Mouse (Mus musculus): ENCODE measurements at regions not wholly inside any gene's neighbourhood (a gene's known extent, or its start where the extent isn't known, plus 50 kb on each side); places are given as distances from the start of the nearest gene placed in this dataset.

DNA sequence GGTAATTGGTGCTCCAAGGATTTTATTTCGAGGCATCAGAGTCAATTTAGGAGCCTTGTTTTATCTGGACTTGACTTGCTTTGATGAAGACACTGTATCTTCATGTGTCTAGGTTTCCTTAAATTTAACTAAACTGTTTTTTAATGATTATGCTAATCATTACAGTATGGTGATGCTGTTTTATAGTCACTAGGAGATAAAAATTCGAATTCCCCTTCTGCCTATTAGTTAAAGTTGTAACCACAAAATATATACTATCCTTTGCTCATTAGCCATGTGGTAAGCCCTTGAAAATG lies 92.7 kb upstream of the Crbn start:
- TF ChIP-seq POLR2A (IDR thresholded peaks at IDR 0.05; ENCODE audit: borderline replicate concordance, insufficient read depth, low read length) = no peak
- no peak for TF ChIP-seq CTCF (IDR thresholded peaks at IDR 0.05; ENCODE audit: borderline replicate concordance, insufficient read depth, low read depth, low read length)
